Mouse (Mus musculus) heart, embryonic 12.5 days (tissue): ENCODE measurements at regions not wholly inside any gene's neighbourhood (a gene's known extent, or its start where the extent isn't known, plus 50 kb on each side); places are given as distances from the start of the nearest gene placed in this dataset.
A peak's percentile ranks its signal among the peaks of the same experiment; 100 is the strongest.

ENCODE experiments used
- ATAC-seq: fragments of 200-750 bp; cut with Nextera tagmentation; 2 replicates; pipeline ENCODE4 v1.8.0; 2017; ENCODE audit warnings: moderate TSS enrichment, moderate library complexity; ENCODE audit not compliant: insufficient number of reproducible peaks, low FRiP score
- H3K27ac ChIP-seq: fragments of 300-500 bp; sonication (generic); 2 replicates; pipeline ENCODE4 v1.5.1; 2016; ENCODE audit warnings: mild to moderate bottlenecking, moderate library complexity; ENCODE audit not compliant: poor library complexity, severe bottlenecking
- H3K27me3 ChIP-seq: fragments of 300-500 bp; sonication (generic); replicated peaks from 2 replicates; pipeline ENCODE4 v1.6.1; 2016; ENCODE audit warnings: mild to moderate bottlenecking, moderate library complexity
- H3K36me3 ChIP-seq: fragments of 300-500 bp; sonication (generic); 2 replicates; pipeline ENCODE4 v1.6.1; 2016; ENCODE audit warnings: mild to moderate bottlenecking, moderate library complexity
- H3K4me1 ChIP-seq: fragments of 300-500 bp; sonication (generic); replicated peaks from 2 replicates; pipeline ENCODE4 v1.6.1; 2016; ENCODE audit warnings: mild to moderate bottlenecking
- H3K4me2 ChIP-seq: fragments of 300-500 bp; sonication (generic); 2 replicates; pipeline ENCODE4 v1.6.1; 2016; ENCODE audit warnings: mild to moderate bottlenecking, moderate library complexity
- H3K4me3 ChIP-seq: fragments of 300-500 bp; sonication (generic); 2 replicates; pipeline ENCODE4 v1.5.1; 2016; ENCODE audit warnings: mild to moderate bottlenecking
- H3K9ac ChIP-seq: fragments of 300-500 bp; sonication (generic); 2 replicates; pipeline ENCODE4 v1.6.1; 2016; ENCODE audit warnings: mild to moderate bottlenecking, moderate library complexity
- H3K9me3 ChIP-seq: fragments of 300-500 bp; sonication (generic); replicated peaks from 2 replicates; pipeline ENCODE4 v1.6.1; 2016; ENCODE audit warnings: mild to moderate bottlenecking, moderate library complexity
- WGBS: fragments of 180-500 bp; shearing (Covaris S2); methylation state at CpG from one replicate; pipeline ENCODE4 v1.1.7; 2016; 5-methylcytosine and 5-hydroxymethylcytosine counted together

- no peaks in the 10 kb centered on the region for H3K36me3 ChIP-seq
- ATAC-seq = no peak
- H3K9me3 ChIP-seq = no peaks in the 10 kb centered on the region
- WGBS = 49% methylated on average over 5 of the region's 5 CpGs
- no peak overlapping the region for H3K27ac ChIP-seq
- no peak overlapping the region for H3K9ac ChIP-seq
- H3K4me2 ChIP-seq = no peak overlapping the region
- no peaks in the 10 kb centered on the region for H3K27me3 ChIP-seq
- no peak overlapping the region for H3K4me3 ChIP-seq
- peaks cover 3% of the 10 kb centered on the region; the same call in 1 of the 2 replicates for H3K4me1 ChIP-seq
Measured at GRCm38 (mm10) chr10:100152821-100153220, 137.4 kb downstream of the Kitl start.

GRCm38 (mm10) chr10:100153311-100153710 lies 137.9 kb downstream of the Kitl start:
- Histone ChIP-seq H3K4me1 (peaks cover 3% of the 10 kb centered on the region; the same call in 1 of the 2 replicates), H3K9ac (no peak overlapping the region), H3K9me3 (no peaks in the 10 kb centered on the region), H3K27me3 (no peaks in the 10 kb centered on the region), H3K36me3 (no peaks in the 10 kb centered on the region), H3K4me3 (no peak overlapping the region), H3K4me2 (no peak overlapping the region), H3K27ac (no peak overlapping the region)
- no peak for ATAC-seq
- 79% methylated on average over 3 of the region's 3 CpGs for WGBS

- no peak overlapping the region for H3K27ac ChIP-seq
- no peak overlapping the region for H3K4me2 ChIP-seq
- H3K27me3 ChIP-seq = no peaks in the 10 kb centered on the region
- peaks cover 10% of the 10 kb centered on the region for H3K4me1 ChIP-seq
- 68% methylated on average over 2 of the region's 2 CpGs for WGBS
- no peaks in the 10 kb centered on the region for H3K36me3 ChIP-seq
- ATAC-seq = no peak
- no peak overlapping the region for H3K9ac ChIP-seq
- H3K9me3 ChIP-seq = no peaks in the 10 kb centered on the region
- no peak overlapping the region for H3K4me3 ChIP-seq
Measured at GRCm38 (mm10) chr10:100155566-100155965, 140.1 kb downstream of the Kitl start.

GRCm38 (mm10) chr10:100159843-100160531 lies 144.6 kb downstream of the Kitl start:
- ATAC-seq = peak; percentile 79

GRCm38 (mm10) chr10:100160532-100160852 lies 145.1 kb downstream of the Kitl start:
- Histone ChIP-seq H3K9ac (no peak overlapping the region), H3K27me3 (no peaks in the 10 kb centered on the region), H3K4me1 (peaks cover 10% of the 10 kb centered on the region), H3K27ac (peak overlapping the region; percentile 77), H3K9me3 (no peaks in the 10 kb centered on the region), H3K36me3 (no peaks in the 10 kb centered on the region), H3K4me3 (no peak overlapping the region), H3K4me2 (peak overlapping the region; percentile 59; the same call in 1 of the 2 replicates)
- ATAC-seq = no peak
- WGBS = 50% methylated on average over 4 of the region's 4 CpGs

More at GRCm38 (mm10) chr10:100159843-100160531, 144.6 kb downstream of the Kitl start:
- Histone ChIP-seq H3K27me3 (no peaks in the 10 kb centered on the region), H3K9me3 (no peaks in the 10 kb centered on the region), H3K36me3 (no peaks in the 10 kb centered on the region), H3K4me1 (peaks cover 10% of the 10 kb centered on the region), H3K4me3 (no peak overlapping the region), H3K27ac (peak overlapping the region; percentile 77), H3K9ac (0 out of 2 replicates have a peak overlapping the region, but pooled peaks have one; percentile 36), H3K4me2 (peak overlapping the region; percentile 59)
- 27% methylated on average over 14 of the region's 14 CpGs for WGBS

GRCm38 (mm10) chr10:100161117-100161516 lies 145.7 kb downstream of the Kitl start:
- Histone ChIP-seq H3K9me3 (no peaks in the 10 kb centered on the region), H3K36me3 (no peaks in the 10 kb centered on the region), H3K27ac (0 out of 2 replicates have a peak overlapping the region, but pooled peaks have one; percentile 12), H3K4me1 (peaks cover 10% of the 10 kb centered on the region), H3K4me2 (no peak overlapping the region), H3K27me3 (no peaks in the 10 kb centered on the region), H3K9ac (no peak overlapping the region), H3K4me3 (no peak overlapping the region)
- no peak for ATAC-seq
- 39% methylated on average over 3 of the region's 3 CpGs for WGBS

- Histone ChIP-seq H3K27me3 (no peaks in the 10 kb centered on the region), H3K9me3 (no peaks in the 10 kb centered on the region), H3K4me2 (no peak overlapping the region), H3K9ac (no peak overlapping the region), H3K4me3 (no peak overlapping the region), H3K4me1 (peaks cover 7% of the 10 kb centered on the region), H3K36me3 (no peaks in the 10 kb centered on the region), H3K27ac (no peak overlapping the region)
- WGBS = 70% methylated on average over 1 of the region's 1 CpGs
- no peak for ATAC-seq
Measured at GRCm38 (mm10) chr10:100164526-100164925, 149.1 kb downstream of the Kitl start.

GRCm38 (mm10) chr10:100170836-100171235 lies 155.4 kb downstream of the Kitl start:
- no peak overlapping the region for H3K9ac ChIP-seq
- H3K4me1 ChIP-seq = no peaks in the 10 kb centered on the region
- H3K27me3 ChIP-seq = no peaks in the 10 kb centered on the region
- no peak for ATAC-seq
- no peaks in the 10 kb centered on the region for H3K9me3 ChIP-seq
- H3K4me3 ChIP-seq = no peak overlapping the region
- no peak overlapping the region for H3K27ac ChIP-seq
- H3K36me3 ChIP-seq = no peaks in the 10 kb centered on the region
- H3K4me2 ChIP-seq = no peak overlapping the region

- Histone ChIP-seq H3K27ac (no peak overlapping the region), H3K9me3 (no peaks in the 10 kb centered on the region), H3K4me1 (peaks cover 6% of the 10 kb centered on the region; the same call in 1 of the 2 replicates), H3K4me3 (no peak overlapping the region), H3K27me3 (no peaks in the 10 kb centered on the region), H3K9ac (no peak overlapping the region), H3K36me3 (no peaks in the 10 kb centered on the region), H3K4me2 (no peak overlapping the region)
- no peak for ATAC-seq
Measured at GRCm38 (mm10) chr10:100197673-100198072, 137.8 kb upstream of the Gm4301 start.

GRCm38 (mm10) chr10:100199090-100199690 lies 136.3 kb upstream of the Gm4301 start:
- Histone ChIP-seq H3K27ac (no peak overlapping the region), H3K9ac (no peak overlapping the region), H3K9me3 (no peaks in the 10 kb centered on the region), H3K36me3 (no peaks in the 10 kb centered on the region), H3K4me2 (no peak overlapping the region), H3K4me3 (no peak overlapping the region), H3K4me1 (peaks cover 6% of the 10 kb centered on the region; the same call in 1 of the 2 replicates), H3K27me3 (no peaks in the 10 kb centered on the region)
- no peak for ATAC-seq
- WGBS = 54% methylated on average over 8 of the region's 8 CpGs

GRCm38 (mm10) chr10:100200431-100200830 lies 135.0 kb upstream of the Gm4301 start:
- H3K9ac ChIP-seq = 0 out of 2 replicates have a peak overlapping the region, but pooled peaks have one; percentile 25
- no peaks in the 10 kb centered on the region for H3K9me3 ChIP-seq
- WGBS = 20% methylated on average over 8 of the region's 8 CpGs
- peak overlapping the region; percentile 37 for H3K4me2 ChIP-seq
- peaks cover 6% of the 10 kb centered on the region; the same call in 1 of the 2 replicates for H3K4me1 ChIP-seq
- H3K27ac ChIP-seq = no peak overlapping the region
- H3K27me3 ChIP-seq = no peaks in the 10 kb centered on the region
- no peaks in the 10 kb centered on the region for H3K36me3 ChIP-seq
- no peak for ATAC-seq
- H3K4me3 ChIP-seq = no peak overlapping the region
